Mouse (Mus musculus): ENCODE results near the gene Vmn1r17. TPM values are rescaled to one million over a fixed set of nuclear protein-coding genes. Genes with fewer than 3 reads are reported as not detected.
"Not testable (repeated sequence)": the region's sequence is repeated elsewhere in the genome, so short reads cannot be mapped to it uniquely, and the experiment has no call there.

Gene Vmn1r17
- not detected in 2 replicates for polyA plus RNA-seq (2015; fragmentation: Nextera tagmentation; extraction: Ambion mirVana)

DNA sequence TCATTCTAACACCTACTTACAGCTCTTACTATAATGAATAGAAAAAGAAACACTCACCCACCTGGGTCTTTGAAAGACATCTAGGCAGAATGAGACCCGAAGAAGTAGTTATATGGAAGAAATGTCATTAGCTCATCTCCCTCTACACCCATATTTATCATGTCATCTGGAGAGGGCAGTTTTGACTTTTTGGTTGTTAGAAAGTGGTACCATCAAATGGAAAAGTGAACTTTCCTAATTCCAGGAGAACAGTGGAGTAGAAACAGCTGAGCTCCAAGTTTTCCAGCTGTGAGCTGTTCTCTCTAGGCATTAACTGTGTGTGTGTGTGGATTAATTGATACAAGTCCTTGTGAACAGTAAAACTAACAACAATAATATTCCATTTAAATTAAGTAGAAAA is at the start of gene Vmn1r17:
TSS of gene Vmn1r17 (minus strand) at position 101 of the 400 bp plus-strand sequence.
- no peaks in the 10 kb centered on the region for H3K36me3 ChIP-seq
- H3K27me3 ChIP-seq = no peaks in the 10 kb centered on the region
- 91% methylated on average over 1 of the region's 1 CpGs for WGBS
- H3K4me2 ChIP-seq (replicated peaks) = no peak within 1 kb of the TSS
- no peak within 1 kb of the TSS for H3K9ac ChIP-seq
- no peaks in the 10 kb centered on the region for H3K4me1 ChIP-seq
- H3K9me3 ChIP-seq = no peaks in the 10 kb centered on the region
- no peak within 1 kb of the TSS for H3K4me3 ChIP-seq
- ATAC-seq (ENCODE audit: low FRiP score, low read depth) = no peak
- H3K27ac ChIP-seq = no peak within 1 kb of the TSS

- ATAC-seq (ENCODE audit: low FRiP score, low read depth); H3K4me1 ChIP-seq; H3K36me3 ChIP-seq; H3K9me3 ChIP-seq; H3K4me3 ChIP-seq; H3K9ac ChIP-seq; H3K27me3 ChIP-seq; H3K27ac ChIP-seq; H3K4me2 ChIP-seq (replicated peaks): not testable (repeated sequence)
- WGBS = 64% methylated on average over 3 of the region's 3 CpGs
Observed at GRCm38 (mm10) chr6:57403480-57403879, 40.0 kb upstream of the Vmn1r17 start, which contains the start of gene Vmn1r19. Vmn1r19 (plus strand) TSS chr6:57403780.

GRCm38 (mm10) chr6:57395683-57396082 is 32.2 kb upstream of the Vmn1r17 start, which contains the start of gene Vmn1r18:
Vmn1r18 (minus strand) TSS chr6:57395783.
- no peaks in the 10 kb centered on the region for H3K36me3 ChIP-seq
- no peak for ATAC-seq (ENCODE audit: low FRiP score, low read depth)
- no peaks in the 10 kb centered on the region for H3K9me3 ChIP-seq
- H3K4me2 ChIP-seq (replicated peaks) = no peak within 1 kb of the TSS
- no peak within 1 kb of the TSS for H3K9ac ChIP-seq
- no peak within 1 kb of the TSS for H3K4me3 ChIP-seq
- H3K4me1 ChIP-seq = no peaks in the 10 kb centered on the region
- no peaks in the 10 kb centered on the region for H3K27me3 ChIP-seq
- no peak within 1 kb of the TSS for H3K27ac ChIP-seq

DNA sequence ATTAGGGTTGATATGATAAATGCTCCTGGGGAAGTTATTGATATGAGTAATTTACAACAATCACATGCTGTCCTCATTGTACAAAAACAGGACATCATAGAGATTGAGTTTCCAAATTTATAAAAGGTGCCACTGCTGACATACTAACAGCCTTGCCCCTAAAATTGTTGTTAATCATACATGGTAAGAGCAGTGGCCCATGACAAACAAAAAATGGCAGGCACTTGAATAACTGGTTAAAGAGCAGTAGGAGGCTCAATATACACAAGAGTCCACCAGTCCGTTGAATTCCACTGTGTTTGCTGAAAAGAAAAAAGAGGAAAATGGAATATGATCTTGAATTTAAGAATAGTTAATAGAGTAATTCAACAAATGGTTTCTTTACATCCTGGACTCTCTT is 4.0 kb upstream of the Vmn1r17 start:
- H3K27me3 ChIP-seq = no peaks in the 10 kb centered on the region
- 87% methylated on average over 1 of the region's 1 CpGs for WGBS
- no peaks in the 10 kb centered on the region for H3K4me1 ChIP-seq
- no peak for ATAC-seq (ENCODE audit: low FRiP score, low read depth)
- H3K4me2 ChIP-seq (replicated peaks) = no peak overlapping the region
- H3K36me3 ChIP-seq = no peaks in the 10 kb centered on the region
- H3K9me3 ChIP-seq = no peaks in the 10 kb centered on the region
- H3K27ac ChIP-seq = no peak overlapping the region
- no peak overlapping the region for H3K4me3 ChIP-seq
- H3K9ac ChIP-seq = no peak overlapping the region

DNA sequence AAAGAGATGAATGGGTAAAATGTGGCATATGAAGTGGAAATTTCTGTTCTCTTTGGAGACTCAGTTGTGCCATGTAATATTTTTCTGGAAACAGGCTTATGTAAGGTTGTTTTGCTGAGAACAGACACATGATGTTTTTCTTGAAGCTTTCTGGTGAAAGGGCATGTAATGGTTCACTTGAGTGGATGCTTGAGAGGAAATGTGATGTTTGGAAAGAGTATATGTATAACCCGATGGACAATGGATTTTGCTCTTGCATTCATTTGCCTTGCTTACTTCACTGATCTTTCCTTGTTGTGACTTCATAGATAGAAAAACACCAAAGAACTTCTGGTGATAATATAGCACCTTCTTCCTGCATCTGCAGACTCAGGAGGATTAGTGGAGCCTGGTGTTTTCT is 2.3 kb upstream of the Vmn1r17 start:
- WGBS = 96% methylated on average over 1 of the region's 1 CpGs
- not testable (repeated sequence) for H3K9ac ChIP-seq; ATAC-seq (ENCODE audit: low FRiP score, low read depth); H3K9me3 ChIP-seq; H3K27ac ChIP-seq; H3K36me3 ChIP-seq; H3K27me3 ChIP-seq; H3K4me2 ChIP-seq (replicated peaks); H3K4me3 ChIP-seq; H3K4me1 ChIP-seq

GRCm38 (mm10) chr6:57356864-57357263 is 6.7 kb downstream of the Vmn1r17 start:
- H3K4me1 ChIP-seq = no peaks in the 10 kb centered on the region
- WGBS = 72% methylated on average over 2 of the region's 2 CpGs
- no peak overlapping the region for H3K27ac ChIP-seq
- H3K36me3 ChIP-seq = no peaks in the 10 kb centered on the region
- H3K27me3 ChIP-seq = no peaks in the 10 kb centered on the region
- H3K9ac ChIP-seq = no peak overlapping the region
- H3K9me3 ChIP-seq = no peaks in the 10 kb centered on the region
- ATAC-seq (ENCODE audit: low FRiP score, low read depth) = no peak
- no peak overlapping the region for H3K4me2 ChIP-seq (replicated peaks)
- no peak overlapping the region for H3K4me3 ChIP-seq

DNA sequence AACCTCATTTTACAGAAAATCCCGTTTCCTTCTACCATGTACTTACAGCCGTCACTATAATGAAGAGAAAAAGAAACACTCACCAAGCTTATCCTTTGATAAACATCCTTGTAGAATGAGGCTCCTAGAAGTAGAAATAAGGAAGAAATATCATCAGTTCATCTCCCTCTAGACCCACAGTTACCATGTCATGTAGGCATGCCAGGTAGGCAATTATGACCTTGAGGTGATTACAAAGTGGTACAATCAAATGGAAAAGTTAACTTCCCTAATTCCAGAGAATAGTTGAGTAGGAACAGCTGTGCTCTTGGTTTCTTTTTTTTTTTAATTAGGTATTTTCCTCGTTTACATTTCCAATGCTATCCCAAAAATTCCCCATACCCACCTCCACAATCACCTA is 34.1 kb downstream of the Vmn1r17 start, which contains the start of gene Vmn1r16:
TSS of gene Vmn1r16 (minus strand) at position 101 of the 400 bp plus-strand sequence.
- H3K9me3 ChIP-seq = no peaks in the 10 kb centered on the region
- no peaks in the 10 kb centered on the region for H3K27me3 ChIP-seq
- no peak within 1 kb of the TSS for H3K4me2 ChIP-seq (replicated peaks)
- 64% methylated on average over 3 of the region's 3 CpGs for WGBS
- ATAC-seq (ENCODE audit: low FRiP score, low read depth) = no peak
- no peak within 1 kb of the TSS for H3K9ac ChIP-seq
- no peak within 1 kb of the TSS for H3K27ac ChIP-seq
- no peaks in the 10 kb centered on the region for H3K4me1 ChIP-seq
- H3K4me3 ChIP-seq = no peak within 1 kb of the TSS
- no peaks in the 10 kb centered on the region for H3K36me3 ChIP-seq

DNA sequence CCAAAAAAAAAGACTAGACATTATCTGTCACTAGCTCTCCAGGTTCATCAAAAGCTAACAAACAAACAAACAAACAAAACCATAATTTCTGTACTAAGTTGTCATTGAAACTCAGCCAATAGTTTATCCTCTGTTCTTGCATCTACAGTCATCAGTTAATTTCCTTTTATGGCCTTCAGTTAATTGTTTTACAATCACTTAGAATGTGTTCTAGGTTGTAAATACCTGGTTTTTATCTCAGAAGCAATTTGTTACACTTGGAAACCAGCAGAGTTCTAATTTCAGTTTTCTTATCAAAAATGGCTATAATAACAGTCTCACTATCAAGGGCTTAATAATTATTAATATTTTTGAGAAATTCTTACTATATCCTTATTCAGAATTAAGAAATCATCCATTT is 37.4 kb downstream of the Vmn1r17 start:
- Histone ChIP-seq H3K36me3 (no peaks in the 10 kb centered on the region), H3K27me3 (no peaks in the 10 kb centered on the region), H3K4me3 (no peak overlapping the region), H3K4me1 (no peaks in the 10 kb centered on the region), H3K27ac (no peak overlapping the region), H3K9me3 (no peaks in the 10 kb centered on the region), H3K4me2 (replicated peaks) (no peak overlapping the region), H3K9ac (no peak overlapping the region)
- no peak for ATAC-seq (ENCODE audit: low FRiP score, low read depth)

Other genes with a start within 250 kb of the Vmn1r17 start
- gene Vmn1r11, start 230.3 kb downstream of the Vmn1r17 start, polyA plus RNA-seq (2015; fragmentation: Nextera tagmentation; extraction: Ambion mirVana) = not detected in 2 replicates
- not detected in 2 replicates for gene Vmn1r12, start 206.8 kb downstream of the Vmn1r17 start, polyA plus RNA-seq (2015; fragmentation: Nextera tagmentation; extraction: Ambion mirVana)
- not detected in 2 replicates for gene Vmn1r13, start 160.4 kb downstream of the Vmn1r17 start, polyA plus RNA-seq (2015; fragmentation: Nextera tagmentation; extraction: Ambion mirVana)
- gene Vmn1r14, start 132.0 kb downstream of the Vmn1r17 start, polyA plus RNA-seq (2015; fragmentation: Nextera tagmentation; extraction: Ambion mirVana) = not detected in 2 replicates
- not detected in 2 replicates for gene Vmn1r15, start 105.8 kb downstream of the Vmn1r17 start, polyA plus RNA-seq (2015; fragmentation: Nextera tagmentation; extraction: Ambion mirVana)
- not detected in 2 replicates for gene Vmn1r16, start 34.2 kb downstream of the Vmn1r17 start, polyA plus RNA-seq (2015; fragmentation: Nextera tagmentation; extraction: Ambion mirVana)
- not detected in 2 replicates for gene Vmn1r18, start 32.1 kb upstream of the Vmn1r17 start, polyA plus RNA-seq (2015; fragmentation: Nextera tagmentation; extraction: Ambion mirVana)
- not detected in 2 replicates for gene Vmn1r19, start 40.1 kb upstream of the Vmn1r17 start, polyA plus RNA-seq (2015; fragmentation: Nextera tagmentation; extraction: Ambion mirVana)
- not detected in 2 replicates for gene Vmn1r20, start 65.2 kb upstream of the Vmn1r17 start, polyA plus RNA-seq (2015; fragmentation: Nextera tagmentation; extraction: Ambion mirVana)
- 5.2 and 5.3 TPM in 2 replicates for gene Ppm1k, start 171.7 kb upstream of the Vmn1r17 start, polyA plus RNA-seq (2015; fragmentation: Nextera tagmentation; extraction: Ambion mirVana)
- 1.8 and 2.2 TPM in 2 replicates for gene Herc6, start 217.3 kb upstream of the Vmn1r17 start, polyA plus RNA-seq (2015; fragmentation: Nextera tagmentation; extraction: Ambion mirVana)